Mouse (Mus musculus) v-Abl transformed pro-B cells (cell line): ENCODE measurements at regions not wholly inside any gene's neighbourhood (a gene's known extent, or its start where the extent isn't known, plus 50 kb on each side); places are given as distances from the start of the nearest gene placed in this dataset.

Experiments
- in situ Hi-C, 2 experiments: fragments of 400-800 bp; cut with MboI; formaldehyde crosslinking; loops; one replicate each; pipeline ENCODE4 v1.15.1; 2025; ENCODE audit not compliant: unreplicated experiment in 2 of 2

DNA sequence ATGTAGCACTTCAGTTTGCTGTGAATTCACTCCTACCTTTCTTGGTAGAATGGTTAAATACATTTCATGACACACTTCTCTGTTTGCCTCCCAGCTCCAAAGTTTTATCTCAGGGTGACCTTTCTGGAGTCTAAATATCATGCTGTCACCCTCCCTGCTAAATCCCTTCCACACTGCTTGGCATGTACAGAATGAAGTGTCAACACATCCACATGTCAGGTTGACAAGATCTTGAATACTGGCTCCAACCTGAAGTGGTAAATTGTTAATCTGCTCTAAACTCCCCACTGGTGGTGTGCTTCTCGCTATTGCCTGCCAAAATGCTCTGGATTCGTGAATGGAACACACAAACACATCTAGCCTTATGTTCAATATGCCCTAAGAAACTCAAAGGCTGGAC lies 451.9 kb upstream of the Gm26657 start:
- in situ Hi-C loops = no loop called here

GRCm38 (mm10) chr4:56284490-56284889 lies 455.4 kb upstream of the Gm26657 start:
- in situ Hi-C loops = no loop called here

GRCm38 (mm10) chr4:56275836-56276235 lies 464.0 kb upstream of the Gm26657 start:
- in situ Hi-C loops = no loop called here

GRCm38 (mm10) chr4:56271390-56271789 lies 468.5 kb upstream of the Gm26657 start:
- in situ Hi-C loops = no loop called here

DNA sequence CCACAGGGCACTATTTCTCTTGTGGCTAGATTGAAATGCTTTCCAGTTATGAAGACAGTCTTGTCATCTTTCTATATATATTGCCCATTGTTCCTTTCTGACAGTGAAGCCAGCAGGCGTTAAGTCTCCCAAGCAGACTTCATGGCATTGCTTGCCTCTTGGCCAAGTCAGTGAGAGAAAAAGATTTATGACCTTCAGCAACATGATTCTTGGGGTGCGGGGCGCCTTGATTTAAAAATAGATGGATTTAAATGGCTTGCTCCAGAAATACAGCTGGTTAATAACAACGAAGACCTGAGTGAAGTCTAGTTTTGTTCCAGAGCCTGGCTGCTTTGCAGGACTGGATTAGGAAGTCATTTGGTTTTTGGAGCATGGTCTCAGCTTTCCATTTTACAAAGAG lies 475.2 kb upstream of the Gm26657 start:
- in situ Hi-C loops = no loop called here

DNA sequence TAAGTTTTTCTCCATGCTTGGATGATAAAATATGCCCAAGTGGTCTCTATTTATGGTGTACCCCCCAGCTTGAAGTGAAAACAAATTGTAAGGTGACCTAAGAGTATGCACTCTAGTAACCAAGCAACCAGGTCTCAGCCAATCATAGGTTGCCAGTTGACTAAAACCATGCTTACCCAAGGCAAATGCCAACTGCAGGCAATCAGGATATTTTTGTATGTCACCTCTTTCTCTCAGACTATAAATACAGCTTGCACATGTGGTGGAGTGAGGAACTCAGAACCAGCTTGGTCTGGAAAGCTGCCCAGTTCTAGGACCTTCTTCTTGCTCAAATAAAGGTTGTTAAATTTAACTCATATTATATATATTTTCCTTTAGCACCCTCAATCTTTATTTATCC lies 476.0 kb upstream of the Gm26657 start:
- in situ Hi-C loops = no loop called here

DNA sequence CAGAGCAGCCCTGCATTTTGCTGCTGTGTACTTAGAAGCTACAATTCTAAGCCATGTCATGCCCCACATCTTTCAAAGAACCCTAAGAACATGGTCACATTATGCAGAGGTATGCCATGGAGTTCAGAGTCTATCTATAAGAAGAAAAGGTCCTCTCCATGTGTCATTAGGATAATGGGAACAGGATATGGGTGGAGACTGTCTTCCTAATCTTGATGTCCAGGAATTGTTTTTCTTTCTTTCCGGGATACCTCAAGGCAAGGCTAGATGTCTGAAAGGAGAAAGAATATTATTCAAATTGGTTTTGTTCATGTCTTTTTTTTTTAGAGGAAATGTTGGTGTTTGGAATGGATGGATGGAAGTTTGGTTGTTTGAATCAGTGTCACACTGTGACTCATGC lies 477.3 kb upstream of the Gm26657 start:
- in situ Hi-C loops = no loop called here

DNA sequence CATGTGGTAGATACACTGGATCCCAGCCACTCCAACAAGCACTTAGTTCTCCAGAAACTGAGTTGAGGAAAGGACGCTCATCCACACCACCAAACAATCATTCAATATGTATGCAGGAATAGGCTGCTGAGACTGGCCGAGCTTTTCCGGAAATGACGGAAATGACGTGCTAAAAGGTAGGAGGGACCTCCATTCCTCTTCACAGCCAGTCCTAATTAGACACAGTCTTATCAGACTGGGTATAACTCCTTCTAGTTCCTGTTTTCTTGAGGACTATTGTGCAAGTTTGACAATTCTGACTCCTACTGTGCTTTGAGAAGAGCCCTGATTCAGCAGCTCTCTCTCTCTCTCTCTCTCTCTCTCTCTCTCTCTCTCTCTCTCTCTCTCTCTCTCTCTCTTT lies 477.9 kb upstream of the Gm26657 start:
- in situ Hi-C loops = no loop called here

DNA sequence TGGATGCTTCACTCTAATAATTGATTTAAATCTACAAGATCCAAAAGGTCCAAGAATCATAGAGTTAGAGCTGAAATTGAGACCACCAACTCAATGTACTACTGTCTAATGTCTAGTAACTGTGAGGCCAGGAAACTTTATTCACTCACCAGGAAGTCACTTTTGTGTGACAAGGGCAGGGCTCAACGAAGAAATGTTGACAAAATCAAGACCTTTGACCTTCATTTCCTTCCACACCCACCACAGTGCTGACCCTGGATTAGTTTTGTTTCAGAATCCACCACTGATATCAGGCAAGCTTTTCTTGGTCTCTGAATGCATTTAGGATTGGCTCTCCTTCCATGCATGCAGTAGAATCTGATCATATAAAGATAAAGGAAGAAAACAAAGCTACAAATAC lies 487.5 kb upstream of the Gm26657 start:
- in situ Hi-C loops = no loop called here

- in situ Hi-C loops = no loop called here
Observed at GRCm38 (mm10) chr4:56251766-56252165, 488.1 kb upstream of the Gm26657 start.

GRCm38 (mm10) chr4:56250611-56251010 lies 489.3 kb upstream of the Gm26657 start:
- in situ Hi-C loops = no loop called here

DNA sequence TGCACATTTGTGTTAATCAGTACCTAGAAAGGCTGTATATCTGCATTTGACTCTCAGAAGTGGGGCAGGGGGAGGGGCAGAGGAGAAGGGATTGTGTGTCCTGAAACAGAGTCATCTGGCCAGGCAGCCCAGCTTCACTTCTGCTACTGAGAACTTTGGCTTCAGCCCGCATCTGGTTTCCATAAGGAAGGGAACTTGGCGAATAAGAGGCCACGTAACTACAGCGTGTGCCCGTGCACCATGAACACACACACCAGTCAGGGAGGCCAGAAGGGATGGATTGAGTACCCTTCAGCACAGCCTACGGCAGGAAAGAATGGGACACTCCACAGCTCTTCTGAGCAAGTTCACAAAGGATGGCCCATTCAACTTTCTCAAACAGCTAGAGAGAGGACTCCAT lies 496.0 kb upstream of the Gm26657 start:
- in situ Hi-C loops = no loop called here

- in situ Hi-C loops = no loop called here
Observed at GRCm38 (mm10) chr4:56238496-56239488, 501.1 kb upstream of the Gm26657 start.

DNA sequence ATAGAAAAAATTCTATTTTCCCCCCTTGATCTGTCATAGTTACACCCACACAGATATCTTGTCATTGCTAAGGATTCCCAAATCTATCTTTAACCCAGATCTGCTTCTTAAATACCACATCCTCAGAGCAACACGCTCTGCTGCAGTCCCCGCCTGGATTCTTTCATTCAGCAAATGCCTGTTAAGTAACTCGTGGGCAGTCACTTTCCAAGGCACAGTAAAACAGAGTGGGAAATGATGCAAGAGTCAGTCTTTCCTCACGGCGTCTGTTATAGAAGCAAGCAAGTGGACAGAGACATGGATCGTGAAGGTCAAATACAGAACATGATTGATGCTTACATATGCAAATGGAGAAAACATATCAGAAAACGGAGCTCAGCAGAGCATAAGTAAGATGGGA lies 508.5 kb upstream of the Gm26657 start:
- in situ Hi-C loops = no loop called here

DNA sequence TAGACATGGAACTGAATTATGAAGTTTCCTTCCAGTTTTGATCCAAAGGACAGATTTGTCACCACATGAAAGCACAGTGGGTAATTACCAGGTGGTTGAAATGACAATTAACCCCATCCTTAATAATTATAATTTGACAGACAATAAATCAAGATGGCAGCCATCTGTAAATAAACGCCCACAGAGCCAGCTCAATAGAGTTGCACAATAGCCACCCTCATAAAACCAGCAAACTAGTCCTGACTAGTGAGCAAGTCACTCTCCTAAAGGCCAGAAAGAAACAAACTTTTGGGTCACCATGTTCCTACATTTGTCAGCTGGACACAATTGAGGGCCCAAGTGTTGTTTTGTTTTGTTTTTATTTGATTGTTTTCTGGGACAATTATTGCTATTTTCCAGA lies 509.4 kb upstream of the Gm26657 start:
- in situ Hi-C loops = no loop called here

DNA sequence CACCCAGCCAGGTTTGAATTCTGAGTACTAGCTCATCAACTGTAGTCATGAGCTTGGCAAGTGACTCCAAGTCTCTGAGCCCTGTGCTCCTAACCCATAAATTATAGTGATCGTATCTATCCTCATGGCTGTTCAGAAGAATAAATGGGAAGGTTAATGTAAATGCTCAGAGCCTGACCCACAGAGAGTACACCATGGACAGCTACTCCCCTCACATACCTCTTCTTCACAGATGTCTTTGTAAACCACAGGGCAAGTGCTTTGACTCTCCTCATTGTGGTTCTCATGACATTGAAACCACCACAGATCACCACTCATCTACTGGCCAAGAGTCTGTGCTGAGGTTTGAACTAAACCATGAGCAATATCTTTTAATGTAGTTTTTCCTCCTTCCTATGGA lies 513.4 kb upstream of the Gm26657 start:
- in situ Hi-C loops = no loop called here

- in situ Hi-C loops = loop anchor here (5.0 to 25.0 kb wide), 3 partner anchors 697 to 932 kb away; no protein-coding TSS in a partner anchor
Observed at GRCm38 (mm10) chr4:56224542-56224941, 515.3 kb upstream of the Gm26657 start.

GRCm38 (mm10) chr4:56222023-56222776 lies 517.7 kb upstream of the Gm26657 start:
- in situ Hi-C loops = loop anchor here (5.0 to 25.0 kb wide), 3 partner anchors 695 to 930 kb away; no protein-coding TSS in a partner anchor

DNA sequence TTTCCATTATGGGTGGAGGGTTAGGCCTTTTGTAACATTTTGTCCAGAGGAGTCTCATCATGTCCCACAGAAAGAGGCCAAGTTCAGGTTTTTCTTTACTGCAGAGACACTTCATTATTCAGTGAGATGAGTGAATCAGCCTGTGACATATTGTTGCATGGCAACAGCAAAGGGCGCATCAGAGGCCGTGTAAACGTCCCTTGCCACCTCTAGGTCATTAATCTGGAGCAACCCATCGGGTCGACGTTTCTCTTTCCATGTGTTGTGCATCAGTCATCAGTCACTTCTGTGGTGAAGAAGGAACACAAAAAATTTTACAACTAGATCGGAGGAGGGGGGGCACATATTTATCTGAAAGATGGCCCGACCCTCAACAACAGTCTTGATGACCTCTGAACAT lies 519.3 kb upstream of the Gm26657 start:
- in situ Hi-C loops = loop anchor here (5.0 to 25.0 kb wide), 3 partner anchors 693 to 928 kb away; no protein-coding TSS in a partner anchor

- in situ Hi-C loops = loop anchor here in 1 of 2 experiments (25.0 kb wide), 1 partner anchor 822 kb away; no protein-coding TSS in a partner anchor
Observed at GRCm38 (mm10) chr4:56209499-56209898, 530.4 kb upstream of the Gm26657 start.

- in situ Hi-C loops = loop anchor here in 1 of 2 experiments (25.0 kb wide), 1 partner anchor 820 kb away; no protein-coding TSS in a partner anchor
Observed at GRCm38 (mm10) chr4:56207726-56208125, 532.1 kb upstream of the Gm26657 start.
